Comparison of ENCODE assay signal across 16 mouse cellular contexts in the genomic region with DNA sequence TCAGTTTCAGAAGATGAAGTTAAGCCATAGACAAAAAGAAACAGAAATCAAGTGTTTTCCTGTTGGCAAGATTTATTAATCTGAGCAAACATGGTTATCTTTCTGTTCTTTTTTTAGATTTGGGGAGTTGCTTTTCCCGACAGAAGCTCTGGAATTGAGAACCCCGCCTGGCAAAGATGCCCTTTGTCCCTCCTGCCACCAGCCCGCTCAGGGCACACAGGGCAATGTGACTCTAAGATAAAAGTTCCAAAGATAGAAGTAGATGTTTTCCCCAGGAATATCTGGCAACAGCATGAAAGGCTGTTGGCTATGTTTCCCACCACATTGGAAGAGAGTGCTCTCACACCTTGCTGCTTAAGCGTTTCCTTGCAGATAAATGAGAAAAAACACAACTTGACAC.
DNase-seq lines count a peak whose midpoint lies in the region; ATAC-seq lines count a peak whose summit lies in the region.
"Had no signal": no experiment of that assay in that cellular context is flagged by ENCODE, and none has a peak within 500 bp of the region (broad histone marks: within the 10 kb centered on the region; RNA-seq: fewer than 3 reads in every experiment).

No protein-coding gene starts in this region.

- H3K9ac ChIP-seq in heart, embryonic 11.5 days (ENCODE audit: low read depth, low read length) = no peak overlapping the region
- H3K9ac ChIP-seq in liver, embryonic 16.5 days (ENCODE audit: low read depth, low read length) = no peak overlapping the region
- no peak overlapping the region for H3K9ac ChIP-seq in liver, embryonic 11.5 days (ENCODE audit: low read depth, low read length)
- no peak overlapping the region for H3K9ac ChIP-seq in heart, embryonic 16.5 days (ENCODE audit: low read length)
- H3K9ac ChIP-seq: forebrain, embryonic 12.5 days; lung, embryonic 14.5 days; midbrain, embryonic 15.5 days had no signal

- 20% methylated on average over 4 of the region's 4 CpGs for WGBS in heart, embryonic 11.5 days (ENCODE audit: insufficient replicate concordance)
- 34% methylated on average over 4 of the region's 4 CpGs for WGBS in liver, embryonic 16.5 days (ENCODE audit: insufficient replicate concordance)
- WGBS in liver, embryonic 11.5 days = 54% methylated on average over 4 of the region's 4 CpGs
- WGBS in heart, embryonic 16.5 days = 26% methylated on average over 4 of the region's 4 CpGs

- H3K27ac ChIP-seq in heart, embryonic 11.5 days (ENCODE audit: low read depth, low read length) = no peak overlapping the region
- H3K27ac ChIP-seq in liver, embryonic 16.5 days (ENCODE audit: low read length) = 0 out of 2 replicates have a peak overlapping the region, but pooled peaks have one; percentile 14
- H3K27ac ChIP-seq in liver, embryonic 11.5 days (ENCODE audit: low read depth, low read length) = no peak overlapping the region
- no peak overlapping the region; the same call in 1 of the 2 replicates for H3K27ac ChIP-seq in heart, embryonic 16.5 days (ENCODE audit: low read length)
- H3K27ac ChIP-seq: forebrain, embryonic 12.5 days; hindbrain, postnatal 0 days; midbrain, embryonic 15.5 days had no signal

- 0 out of 2 replicates have a peak, but pooled peaks cover 5% of the 10 kb centered on the region for H3K4me1 ChIP-seq in heart, embryonic 11.5 days (ENCODE audit: control insufficient read depth, insufficient read depth, low read length)
- no peaks in the 10 kb centered on the region; the same call in 1 of the 2 replicates for H3K4me1 ChIP-seq in liver, embryonic 16.5 days (ENCODE audit: control insufficient read depth, low read depth, low read length)
- no peaks in the 10 kb centered on the region for H3K4me1 ChIP-seq in liver, embryonic 11.5 days (replicated peaks; ENCODE audit: control insufficient read depth, insufficient read depth, low read length)
- peaks cover 8% of the 10 kb centered on the region for H3K4me1 ChIP-seq in heart, embryonic 16.5 days (ENCODE audit: control insufficient read depth, insufficient read depth, low read length)
- H3K4me1 ChIP-seq: forebrain, embryonic 12.5 days; midbrain, embryonic 15.5 days had no signal

- H3K27me3 ChIP-seq in heart, embryonic 11.5 days (ENCODE audit: control insufficient read depth, insufficient read depth, low read length) = no peaks in the 10 kb centered on the region
- no peaks in the 10 kb centered on the region for H3K27me3 ChIP-seq in liver, embryonic 16.5 days (ENCODE audit: control insufficient read depth, insufficient read depth, low read depth, low read length)
- H3K27me3 ChIP-seq in liver, embryonic 11.5 days (replicated peaks; ENCODE audit: control insufficient read depth, insufficient read depth, low read length) = no peaks in the 10 kb centered on the region
- no peaks in the 10 kb centered on the region for H3K27me3 ChIP-seq in heart, embryonic 16.5 days (ENCODE audit: control insufficient read depth, insufficient read depth, low read length)
- H3K27me3 ChIP-seq: forebrain, embryonic 12.5 days; midbrain, embryonic 15.5 days had no signal

- no peak overlapping the region for H3K4me3 ChIP-seq in heart, embryonic 11.5 days (ENCODE audit: low read depth, low read length)
- H3K4me3 ChIP-seq in liver, embryonic 16.5 days (ENCODE audit: low read depth, low read length) = no peak overlapping the region
- H3K4me3 ChIP-seq in liver, embryonic 11.5 days (ENCODE audit: low read depth, low read length) = no peak overlapping the region
- H3K4me3 ChIP-seq in heart, embryonic 16.5 days (ENCODE audit: low read length) = no peak overlapping the region
- H3K4me3 ChIP-seq: forebrain, embryonic 12.5 days; midbrain, embryonic 15.5 days had no signal

- no peak for ATAC-seq in heart, embryonic 11.5 days (replicated peaks; ENCODE audit: insufficient number of reproducible peaks, low FRiP score, low TSS enrichment)
- no peak for ATAC-seq in liver, embryonic 16.5 days (ENCODE audit: low read depth)
- no peak for ATAC-seq in liver, embryonic 11.5 days (replicated peaks; ENCODE audit: low FRiP score)
- no peak for ATAC-seq in heart, embryonic 16.5 days (replicated peaks; ENCODE audit: extremely low read depth, insufficient read depth, low FRiP score)
- ATAC-seq in megakaryocyte-erythroid progenitor cell, adult 5-6 weeks (replicated peaks; ENCODE audit: low FRiP score, low TSS enrichment, poor library complexity, severe bottlenecking) = no peak
- ATAC-seq: hindbrain, postnatal 0 days had no signal

- no peak overlapping the region for H3K4me2 ChIP-seq in heart, embryonic 11.5 days
- no peak overlapping the region for H3K4me2 ChIP-seq in liver, embryonic 16.5 days (ENCODE audit: low read depth, low read length)
- H3K4me2 ChIP-seq in liver, embryonic 11.5 days = no peak overlapping the region
- H3K4me2 ChIP-seq in heart, embryonic 16.5 days (ENCODE audit: low read depth, low read length) = peak overlapping the region; percentile 32
- H3K4me2 ChIP-seq: forebrain, embryonic 12.5 days; lung, embryonic 14.5 days; midbrain, embryonic 15.5 days had no signal

- no peaks in the 10 kb centered on the region for H3K36me3 ChIP-seq in heart, embryonic 11.5 days (ENCODE audit: control insufficient read depth, insufficient read depth, low read length)
- H3K36me3 ChIP-seq in liver, embryonic 16.5 days (ENCODE audit: control insufficient read depth, insufficient read depth) = no peaks in the 10 kb centered on the region
- no peaks in the 10 kb centered on the region for H3K36me3 ChIP-seq in liver, embryonic 11.5 days (ENCODE audit: control insufficient read depth, insufficient read depth, low read length)
- no peaks in the 10 kb centered on the region for H3K36me3 ChIP-seq in heart, embryonic 16.5 days (ENCODE audit: control insufficient read depth, insufficient read depth)
- H3K36me3 ChIP-seq: midbrain, embryonic 15.5 days had no signal

- peak; percentile 90 for DNase-seq in heart, adult 11 months
- no peak for DNase-seq in liver, embryonic 11.5 days (ENCODE audit: low spot score)
- peak; percentile 66 for DNase-seq in kidney, adult 9 months
- no peak for DNase-seq in cerebellum, postnatal 25 days
- DNase-seq: adrenal gland, adult 2 months; cerebellum, adult 9-11 months; right cerebral cortex, postnatal 4 days; thymus, adult 2 months had no signal

- no peaks in the 10 kb centered on the region for H3K9me3 ChIP-seq in heart, embryonic 11.5 days (replicated peaks; ENCODE audit: control insufficient read depth, low read length)
- H3K9me3 ChIP-seq in liver, embryonic 16.5 days (replicated peaks; ENCODE audit: control insufficient read depth, low read length) = no peaks in the 10 kb centered on the region
- no peaks in the 10 kb centered on the region for H3K9me3 ChIP-seq in liver, embryonic 11.5 days (ENCODE audit: control insufficient read depth, low read length)
- no peaks in the 10 kb centered on the region for H3K9me3 ChIP-seq in heart, embryonic 16.5 days (replicated peaks; ENCODE audit: control insufficient read depth, low read length)
- H3K9me3 ChIP-seq: forebrain, embryonic 12.5 days; midbrain, embryonic 15.5 days had no signal

Comparison
In these comparisons a context has a peak if more than half of its experiments do, and no peak if none do; other contexts are left out.
1. DNase-seq: peak in heart, adult 11 months (single experiment) and kidney, adult 9 months (single experiment); none in liver, embryonic 11.5 days (single experiment) and cerebellum, postnatal 25 days (0 of 2).